Mouse (Mus musculus) stomach, postnatal 0 days (tissue): Measurements from ENCODE around the gene Ppp6c.
"Not testable (repeated sequence)": the region's sequence is repeated elsewhere in the genome, so short reads cannot be mapped to it uniquely, and the experiment has no call there.

Experiments
- CTCF ChIP-seq: IDR thresholded peaks from 2 replicates; pipeline ENCODE4 v1.5.1; 2016; ENCODE audit warnings: antibody characterized with exemption, low read depth, mild to moderate bottlenecking, moderate library complexity
- EP300 ChIP-seq: optimal IDR thresholded peaks from 2 replicates; pipeline ENCODE3; 2016; ENCODE audit warnings: antibody characterized with exemption

- not testable (repeated sequence) for TF ChIP-seq CTCF, EP300
Measured at GRCm38 (mm10) chr2:39225331-39226018, 776 bp downstream of the Ppp6c start.
